Mouse (Mus musculus): ENCODE data around the gene Chd4.

- no peak for TF ChIP-seq CTCF (IDR thresholded peaks at IDR 0.05; ENCODE audit: control insufficient read depth, insufficient read depth, insufficient read length)
- no peak for TF ChIP-seq MYOD1 (IDR thresholded peaks at IDR 0.05; ENCODE audit: control insufficient read depth, insufficient read length, low read depth)
Measured at GRCm38 (mm10) chr6:125158944-125159492, 63.2 kb downstream of the Chd4 start.

All from C2C12 (cell line).